Mouse (Mus musculus) limb, embryonic 14.5 days (tissue): ENCODE results near the gene Susd2. TPM values are rescaled to one million over a fixed set of nuclear protein-coding genes. Genes with fewer than 3 reads are reported as not detected.

Experiments used
- ATAC-seq: fragments of 200-750 bp; cut with Nextera tagmentation; 2 replicates; pipeline ENCODE4 v1.8.0; 2017; ENCODE audit warnings: low read depth, moderate number of reproducible peaks, moderate TSS enrichment; ENCODE audit not compliant: low FRiP score
- DNase-seq: peaks from one replicate; pipeline ENCODE4 v3.0.0-alpha.2; 2015; ENCODE audit warnings: low spot score
- H3K27ac ChIP-seq: fragments of 300-500 bp; sonication (generic); replicated peaks from 2 replicates; pipeline ENCODE4 v1.5.1; 2014; ENCODE audit warnings: low read depth, mild to moderate bottlenecking, low read length, moderate library complexity, mixed read lengths
- H3K27me3 ChIP-seq: fragments of 300-500 bp; sonication (generic); 2 replicates; pipeline ENCODE4 v1.6.1; 2014; ENCODE audit warnings: low read length, mixed read lengths; ENCODE audit not compliant: control insufficient read depth, insufficient read depth
- H3K36me3 ChIP-seq: fragments of 300-500 bp; sonication (generic); 2 replicates; pipeline ENCODE4 v1.6.1; 2014; ENCODE audit warnings: mild to moderate bottlenecking, low read length, moderate library complexity, mixed read lengths; ENCODE audit not compliant: control insufficient read depth, insufficient read depth
- H3K4me1 ChIP-seq: fragments of 300-500 bp; sonication (generic); 2 replicates; pipeline ENCODE4 v1.6.1; 2014; ENCODE audit warnings: antibody characterized with exemption, low read length, mixed read lengths; ENCODE audit not compliant: control insufficient read depth, insufficient read depth
- H3K4me2 ChIP-seq: fragments of 300-500 bp; sonication (generic); replicated peaks from 2 replicates; pipeline ENCODE4 v1.6.1; 2014; ENCODE audit warnings: low read depth, mild to moderate bottlenecking, low read length, moderate library complexity; ENCODE audit not compliant: severe bottlenecking
- H3K4me3 ChIP-seq: fragments of 300-500 bp; sonication (generic); replicated peaks from 2 replicates; pipeline ENCODE4 v1.5.1; 2014; ENCODE audit warnings: low read length
- H3K9ac ChIP-seq: fragments of 300-500 bp; sonication (generic); 2 replicates; pipeline ENCODE4 v1.6.1; 2014; ENCODE audit warnings: mild to moderate bottlenecking, low read depth, low read length, moderate library complexity; ENCODE audit not compliant: severe bottlenecking
- H3K9me3 ChIP-seq: fragments of 300-500 bp; sonication (generic); 2 replicates; pipeline ENCODE4 v1.6.1; 2016; ENCODE audit warnings: low read length; ENCODE audit not compliant: control insufficient read depth
- POLR2A ChIP-seq: fragments of 200-500 bp; IDR thresholded peaks from 2 replicates; pipeline ENCODE4 v1.8.0; 2012; ENCODE audit warnings: inconsistent platforms, mild to moderate bottlenecking, moderate library complexity, borderline replicate concordance; ENCODE audit not compliant: insufficient read depth, insufficient read length; ENCODE audit errors: extremely low read depth
- WGBS: fragments of 180-500 bp; shearing (Covaris S2); extraction: QIAGEN DNeasy Blood & Tissue Kit; methylation state at CpG from one replicate; pipeline ENCODE4 v1.1.7; 2014; 5-methylcytosine and 5-hydroxymethylcytosine counted together
- polyA plus RNA-seq, 2 experiments: library from polyadenylated mRNA; depleted of rRNA in 1 of 2; stranded (reverse) in 1 of 2; unstranded in 1 of 2; fragments of >200 nt; fragmentation: Nextera tagmentation in 1 of 2; extraction: Ambion mirVana in 1 of 2; gene quantifications; 2 replicates each; pipeline versions ENCODE4 v1.2.1 to v1.2.3; 2012 to 2014

Susd2 gene
- polyA plus RNA-seq, 2 experiments, result 5.3 to 6.3 TPM

GRCm38 (mm10) chr10:75679204-75679603 lies 35.4 kb upstream of the Susd2 start:
- Histone ChIP-seq H3K9ac (no peak overlapping the region), H3K27ac (no peak overlapping the region), H3K4me3 (no peak overlapping the region), H3K4me1 (no peaks in the 10 kb centered on the region), H3K9me3 (no peaks in the 10 kb centered on the region), H3K27me3 (no peaks in the 10 kb centered on the region), H3K36me3 (peaks cover 42% of the 10 kb centered on the region), H3K4me2 (no peak overlapping the region)
- no peak for TF ChIP-seq POLR2A
- 89% methylated on average over 6 of the region's 6 CpGs for WGBS
- no peak for ATAC-seq
- no peak for DNase-seq

DNA sequence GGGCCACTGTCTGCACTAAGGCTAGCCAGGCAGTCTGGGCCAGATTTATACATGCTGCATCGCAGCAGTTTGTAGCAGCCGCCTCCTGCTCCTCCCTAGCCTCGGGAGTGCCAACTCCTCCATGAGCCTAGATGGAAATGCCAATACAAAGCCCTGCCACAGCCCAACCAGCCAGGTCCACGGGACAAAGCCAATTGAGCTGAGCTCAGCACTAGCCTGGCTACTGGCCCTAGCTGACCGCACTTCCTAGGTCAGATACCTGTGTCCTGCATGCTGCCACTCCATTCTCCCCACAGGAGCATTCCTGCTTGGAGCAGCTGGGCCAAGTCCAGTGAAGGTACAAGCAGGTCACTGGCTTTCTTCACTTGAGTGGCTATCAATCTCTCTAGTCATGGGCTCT lies 34.2 kb upstream of the Susd2 start:
- no peak for TF ChIP-seq POLR2A
- H3K27me3 ChIP-seq, result no peaks in the 10 kb centered on the region
- DNase-seq (no peak), ATAC-seq (no peak)
- H3K27ac ChIP-seq, result no peak overlapping the region
- peaks cover 32% of the 10 kb centered on the region for H3K36me3 ChIP-seq
- H3K4me2 ChIP-seq, result no peak overlapping the region
- no peaks in the 10 kb centered on the region for H3K4me1 ChIP-seq
- WGBS, result 90% methylated on average over 5 of the region's 5 CpGs
- no peak overlapping the region for H3K4me3 ChIP-seq
- H3K9me3 ChIP-seq, result no peaks in the 10 kb centered on the region
- no peak overlapping the region for H3K9ac ChIP-seq

GRCm38 (mm10) chr10:75677571-75677970 lies 33.8 kb upstream of the Susd2 start:
- Histone ChIP-seq H3K9me3 (no peaks in the 10 kb centered on the region), H3K4me2 (no peak overlapping the region), H3K27me3 (no peaks in the 10 kb centered on the region), H3K9ac (no peak overlapping the region), H3K36me3 (peaks cover 29% of the 10 kb centered on the region), H3K4me1 (no peaks in the 10 kb centered on the region), H3K27ac (no peak overlapping the region), H3K4me3 (no peak overlapping the region)
- ATAC-seq, result no peak
- DNase-seq, result no peak
- 79% methylated on average over 2 of the region's 2 CpGs for WGBS
- TF ChIP-seq POLR2A, result no peak

DNA sequence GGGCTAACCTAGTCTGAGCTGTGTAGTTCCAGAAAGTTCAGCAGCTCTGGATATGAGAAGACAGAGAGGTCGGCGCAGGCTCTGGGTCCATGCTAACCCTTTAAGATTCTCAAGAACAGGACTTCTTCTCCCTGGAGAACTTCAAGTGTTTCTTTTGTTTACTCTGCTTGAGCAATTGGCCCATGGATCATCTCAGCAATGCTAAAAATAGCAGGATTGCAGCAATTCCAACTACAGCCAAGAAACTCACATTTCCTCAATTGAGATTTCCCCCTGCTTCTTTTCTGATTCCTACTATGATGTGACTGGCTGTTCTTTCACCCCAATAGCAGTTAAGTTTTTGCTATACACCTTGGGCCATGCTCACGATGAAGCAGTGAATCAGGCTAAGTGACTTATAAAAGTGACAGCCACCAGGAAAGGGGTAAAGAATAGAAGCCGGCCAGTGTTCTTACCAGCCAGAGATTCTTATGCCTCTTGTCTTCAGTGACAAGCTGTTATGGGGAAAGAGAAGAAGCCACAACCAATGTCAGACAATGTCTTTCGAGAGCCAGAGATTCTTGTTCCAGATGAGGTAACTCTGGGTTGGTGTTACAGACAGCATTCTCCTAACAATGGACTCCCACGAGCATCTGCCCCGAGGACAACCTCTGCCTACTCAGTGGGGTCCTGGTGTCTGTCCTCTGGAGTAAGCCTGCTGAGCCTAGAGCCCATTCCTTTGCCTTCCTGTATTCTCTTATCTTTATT lies 33.2 kb upstream of the Susd2 start:
- H3K9ac ChIP-seq, result no peak overlapping the region
- no peaks in the 10 kb centered on the region for H3K9me3 ChIP-seq
- no peak for ATAC-seq
- peaks cover 29% of the 10 kb centered on the region for H3K36me3 ChIP-seq
- no peak for TF ChIP-seq POLR2A
- H3K27ac ChIP-seq, result no peak overlapping the region
- DNase-seq, result no peak
- no peak overlapping the region for H3K4me2 ChIP-seq
- WGBS, result 94% methylated on average over 7 of the region's 7 CpGs
- no peaks in the 10 kb centered on the region for H3K27me3 ChIP-seq
- H3K4me3 ChIP-seq, result no peak overlapping the region
- H3K4me1 ChIP-seq, result no peaks in the 10 kb centered on the region

DNA sequence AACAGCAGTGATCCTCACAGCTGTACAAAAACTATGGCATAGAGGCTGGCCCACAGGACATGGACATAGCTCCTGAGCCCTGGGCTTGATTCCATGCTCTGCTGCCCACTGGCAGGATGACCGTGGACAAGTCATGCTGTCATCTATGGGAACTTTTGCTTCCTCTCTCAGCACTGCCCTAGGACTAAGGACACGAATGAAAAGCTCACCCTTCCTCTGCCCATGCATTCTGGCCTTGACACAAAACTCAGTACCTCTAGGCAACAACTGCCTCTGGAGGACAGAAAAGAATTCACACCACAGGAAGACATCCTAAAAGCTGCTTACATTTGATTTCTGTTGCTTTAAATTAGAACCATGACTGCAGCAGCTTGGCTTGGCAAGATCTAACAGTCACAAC lies 32.5 kb upstream of the Susd2 start:
- Histone ChIP-seq H3K4me3 (no peak overlapping the region), H3K4me2 (no peak overlapping the region), H3K9ac (no peak overlapping the region), H3K9me3 (no peaks in the 10 kb centered on the region), H3K27me3 (no peaks in the 10 kb centered on the region), H3K36me3 (peaks cover 29% of the 10 kb centered on the region), H3K27ac (no peak overlapping the region), H3K4me1 (no peaks in the 10 kb centered on the region)
- DNase-seq (no peak), ATAC-seq (no peak)
- WGBS, result 91% methylated on average over 2 of the region's 2 CpGs
- TF ChIP-seq POLR2A, result no peak
